Mouse (Mus musculus) neural tube, embryonic 10.5 days (tissue): Measurements from ENCODE around the gene Prss40.

Source experiments
- DNase-seq: peaks from one replicate; pipeline ENCODE4 v3.0.0-alpha.2; 2017; ENCODE audit warnings: low spot score; ENCODE audit errors: extremely low spot score

Prss40 gene

GRCm38 (mm10) chr1:34560843-34561242, at the start of gene Prss40:
Gene Prss40, minus strand, starts transcription at chr1:34560943.
- DNase-seq, result no peak

- DNase-seq, result peak; percentile 88
These were observed 41.6 kb upstream of the Prss40 start for GRCm38 (mm10) chr1:34602363-34602762.

DNA sequence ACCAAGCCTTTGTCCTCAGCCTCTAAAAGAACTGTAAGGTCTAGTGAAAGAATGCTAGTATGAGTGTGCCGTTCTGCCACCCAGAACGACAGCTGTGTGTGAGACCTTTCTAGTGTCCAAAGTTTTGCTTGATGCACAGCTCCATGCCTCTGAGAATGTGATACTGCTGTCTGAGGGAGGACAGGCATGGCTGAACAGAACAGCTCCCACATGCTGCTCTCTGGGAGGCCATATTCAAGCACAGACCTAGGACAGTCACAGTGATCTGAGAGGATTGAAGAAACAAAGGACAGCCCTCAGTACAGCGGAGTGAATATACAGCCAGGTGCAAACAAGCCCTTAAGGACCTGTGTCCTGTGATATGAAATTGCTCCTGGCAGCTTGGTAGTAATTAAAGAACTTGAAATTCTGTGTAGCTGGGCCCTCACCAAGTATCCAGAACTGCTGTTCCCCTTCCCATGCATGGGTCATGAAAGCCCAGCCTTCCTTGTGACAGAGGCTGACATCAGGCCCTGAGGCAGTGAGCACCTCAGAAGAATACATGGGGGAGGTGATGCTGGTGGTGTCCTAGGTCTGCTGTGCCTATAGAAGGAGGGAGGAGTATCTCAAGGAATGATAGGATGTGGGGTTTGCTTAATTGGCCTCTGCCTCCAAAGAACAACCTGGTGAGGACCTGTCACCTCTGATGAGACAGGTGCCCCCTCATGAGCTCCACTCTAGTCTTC, 40.7 kb upstream of the Prss40 start:
- no peak for DNase-seq

GRCm38 (mm10) chr1:34600000-34600399, 39.3 kb upstream of the Prss40 start:
- DNase-seq, result no peak

- no peak for DNase-seq
These were observed 26.8 kb upstream of the Prss40 start for GRCm38 (mm10) chr1:34587298-34588096.

- DNase-seq, result no peak
These were observed 24.0 kb upstream of the Prss40 start for GRCm38 (mm10) chr1:34584736-34585135.

- no peak for DNase-seq
These were observed 23.1 kb upstream of the Prss40 start for GRCm38 (mm10) chr1:34583821-34584263.

DNA sequence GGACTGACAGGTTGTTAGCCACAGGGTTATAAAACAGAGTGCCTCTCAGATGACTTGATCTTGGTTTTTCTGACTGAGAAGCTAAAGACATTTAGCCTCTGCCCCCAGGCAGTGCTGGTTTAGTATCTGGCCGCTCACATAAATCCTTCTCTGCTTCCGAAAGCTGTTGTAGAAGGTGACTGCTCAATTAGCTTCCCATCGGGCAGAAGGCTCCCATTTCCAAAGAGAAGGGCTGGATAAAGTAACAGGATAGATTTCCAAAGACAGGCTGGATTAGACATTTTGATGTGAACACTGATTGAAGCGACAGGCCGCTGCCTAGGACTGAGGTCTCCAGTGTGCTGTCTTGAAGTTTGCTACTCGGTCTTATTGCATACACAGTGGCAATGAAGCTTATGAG, 21.5 kb upstream of the Prss40 start:
- no peak for DNase-seq

DNA sequence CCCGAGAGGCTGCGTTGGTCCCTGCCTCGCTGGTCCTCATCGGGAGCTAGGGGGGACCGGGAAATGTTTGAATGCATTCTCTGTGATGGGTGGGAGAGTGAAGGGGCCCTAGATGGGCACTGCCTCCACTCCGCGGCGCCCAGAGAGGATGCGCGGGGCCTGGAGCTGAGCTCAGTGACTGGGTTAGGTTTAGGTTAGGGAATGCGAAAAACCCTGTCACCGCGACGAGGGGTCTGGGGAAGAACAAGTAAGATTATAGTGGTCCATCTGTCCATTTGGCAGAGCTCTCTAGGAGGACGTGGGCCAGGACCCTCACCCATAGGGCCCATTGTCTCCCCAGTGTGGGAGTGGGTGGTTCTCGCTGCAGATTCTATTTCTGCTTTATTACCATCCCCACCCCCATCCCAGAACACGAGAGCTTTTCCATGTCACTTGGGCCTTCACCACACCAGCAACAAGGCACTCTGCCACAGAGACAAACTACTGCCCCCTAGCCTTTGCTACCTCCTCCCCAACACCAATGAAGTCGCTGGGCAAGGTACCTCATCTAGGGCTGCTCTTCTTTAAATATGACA, 19.1 kb upstream of the Prss40 start:
- DNase-seq, result no peak

GRCm38 (mm10) chr1:34578851-34579781, 18.4 kb upstream of the Prss40 start, which contains the start of gene Amer3:
Gene Amer3, plus strand, starts transcription at chr1:34579657.
- DNase-seq, result peak; percentile 86

GRCm38 (mm10) chr1:34573221-34573620, 12.5 kb upstream of the Prss40 start:
- DNase-seq, result no peak

GRCm38 (mm10) chr1:34571431-34571830, 10.7 kb upstream of the Prss40 start:
- no peak for DNase-seq

GRCm38 (mm10) chr1:34569876-34570275, 9.1 kb upstream of the Prss40 start:
- DNase-seq, result no peak

GRCm38 (mm10) chr1:34568120-34568519, 7.4 kb upstream of the Prss40 start:
- DNase-seq, result no peak

DNA sequence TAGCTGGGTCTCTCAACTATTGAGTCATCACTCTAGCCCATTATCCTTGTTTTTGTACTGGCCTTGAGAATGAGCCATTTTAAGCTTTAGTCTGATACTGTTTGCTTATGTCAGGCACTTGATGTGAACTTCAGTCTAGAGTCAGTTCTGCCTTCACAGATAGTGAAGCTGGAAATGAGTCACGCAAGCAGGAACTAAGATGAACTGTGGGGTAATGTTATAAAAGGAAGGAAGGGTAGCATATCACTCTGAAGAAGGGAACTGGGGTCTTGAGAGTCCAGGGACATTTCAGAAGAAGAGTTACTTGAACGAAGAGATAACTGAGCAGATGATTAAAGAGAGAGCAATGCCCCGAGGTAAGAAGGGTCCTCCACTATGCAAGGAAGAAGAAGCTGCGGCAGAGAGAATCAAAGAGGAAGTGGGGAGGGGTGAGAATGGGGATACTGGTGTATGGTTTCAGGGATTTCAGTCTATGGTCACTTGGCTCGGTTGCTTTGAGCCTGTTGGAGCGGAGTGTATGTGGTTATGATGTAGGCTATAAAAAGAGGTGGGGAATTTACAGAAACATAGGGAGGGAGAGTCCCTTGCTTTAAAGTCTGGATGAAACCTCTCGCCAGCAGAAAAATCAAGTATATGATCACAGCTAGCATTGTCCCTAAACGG, 3.8 kb upstream of the Prss40 start:
- DNase-seq, result no peak

- DNase-seq, result no peak
These were observed 6.5 kb downstream of the Prss40 start for GRCm38 (mm10) chr1:34554275-34554674.

DNA sequence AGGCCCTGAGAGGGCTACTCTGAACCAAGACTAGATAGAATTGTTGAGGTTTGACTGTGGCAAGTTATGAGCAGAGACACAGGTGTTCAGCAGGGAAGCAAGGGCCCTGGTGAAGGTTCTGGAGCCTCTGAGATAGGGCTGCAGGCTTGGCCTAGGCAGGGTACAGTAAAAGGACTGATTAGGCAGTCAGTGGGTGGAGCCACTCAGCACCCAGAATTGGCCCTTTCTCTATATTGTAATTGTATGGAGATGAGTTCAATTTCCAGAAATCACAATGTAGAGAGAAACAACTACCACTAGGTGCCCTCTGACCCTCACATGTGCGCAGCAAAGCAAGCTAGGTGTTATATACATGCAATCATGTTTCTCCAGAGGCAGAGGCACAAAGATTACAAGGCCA, 7.1 kb downstream of the Prss40 start:
- no peak for DNase-seq

GRCm38 (mm10) chr1:34547074-34547473, 13.7 kb downstream of the Prss40 start:
- no peak for DNase-seq

DNA sequence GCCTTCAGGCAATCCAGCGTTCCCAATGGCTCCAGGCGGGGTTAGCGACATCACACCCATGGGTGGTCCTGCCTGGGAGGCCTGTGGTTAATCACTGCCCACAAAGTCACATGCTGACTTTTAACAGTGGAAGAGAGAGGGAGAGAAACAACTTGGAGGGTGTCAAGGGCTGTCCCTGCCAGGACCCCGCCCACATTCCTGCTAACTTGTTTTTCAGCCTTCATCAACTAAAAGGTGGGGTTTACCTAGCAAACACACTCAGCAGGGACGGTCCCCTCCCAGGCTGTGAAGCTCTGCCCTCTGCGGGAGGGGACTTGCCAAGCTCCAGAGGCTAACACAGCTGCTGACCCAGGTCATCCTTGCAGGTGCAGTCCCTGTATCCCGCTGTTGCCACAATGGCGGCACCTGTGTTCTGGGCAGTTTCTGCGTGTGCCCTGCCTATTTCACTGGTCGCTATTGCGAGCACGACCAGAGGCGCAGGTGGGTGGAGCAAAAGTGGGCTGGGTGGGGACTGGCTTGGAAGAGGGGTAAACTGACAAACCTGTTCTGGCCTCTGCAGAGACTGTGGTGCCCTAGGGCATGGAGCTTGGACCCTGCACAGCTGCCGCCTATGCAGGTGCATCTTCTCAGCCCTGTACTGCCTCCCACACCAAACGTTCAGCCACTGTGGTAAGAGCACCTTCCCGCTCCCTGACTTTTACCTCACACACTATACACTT, 23.8 kb downstream of the Prss40 start:
- DNase-seq, result peak; percentile 20

GRCm38 (mm10) chr1:34536291-34536766, 24.4 kb downstream of the Prss40 start:
- no peak for DNase-seq
